Mouse (Mus musculus) bone marrow macrophage, adult 2 months (primary cell): Measurements from ENCODE around the gene Palm3.
"Not testable (repeated sequence)": the region's sequence is repeated elsewhere in the genome, so short reads cannot be mapped to it uniquely, and the experiment has no call there.

Source experiments
- CTCF ChIP-seq: IDR thresholded peaks from 2 replicates; pipeline ENCODE4 v1.5.1; 2012; ENCODE audit warnings: low read depth, mild to moderate bottlenecking, low read length, moderate library complexity
- POLR2A ChIP-seq: IDR thresholded peaks from 2 replicates; pipeline ENCODE4 v1.6.1; 2012; ENCODE audit warnings: mild to moderate bottlenecking, low read depth, low read length, borderline replicate concordance

GRCm38 (mm10) chr8:84005502-84005901 lies 15.8 kb upstream of the Palm3 start:
- TF ChIP-seq CTCF, POLR2A: not testable (repeated sequence)
